ENCODE assay signal across 8 mouse cellular contexts in genomic region chr2:39189961-39190560, GRCm38 (mm10). TPM values are rescaled to one million over a fixed set of nuclear protein-coding genes. Genes with fewer than 3 reads are reported as not detected.
DNase-seq lines count a peak whose midpoint lies in the region; ATAC-seq and TF ChIP-seq lines count a peak whose summit lies in the region.

No protein-coding gene starts in this region.

- 2% methylated on average over 33 of the region's 39 CpGs for WGBS in heart, postnatal 0 days
- under 1% methylated on average over 34 of the region's 39 CpGs for WGBS in liver, embryonic 13.5 days (ENCODE audit: insufficient replicate concordance)
- WGBS in neural tube, embryonic 12.5 days: under 1% methylated on average over 39 of the region's 39 CpGs

- H3K9ac ChIP-seq in heart, postnatal 0 days (replicated peaks; ENCODE audit: low read depth, low read length): peak overlapping the region; percentile 69
- H3K9ac ChIP-seq in liver, embryonic 13.5 days: peak overlapping the region; percentile 97
- H3K9ac ChIP-seq in neural tube, embryonic 12.5 days: peak overlapping the region; percentile 92

- peak overlapping the region; percentile 84 for H3K27ac ChIP-seq in heart, postnatal 0 days (ENCODE audit: low read depth)
- H3K27ac ChIP-seq in liver, embryonic 13.5 days: peak overlapping the region; percentile 83
- peak overlapping the region; percentile 97 for H3K27ac ChIP-seq in neural tube, embryonic 12.5 days

- peak; percentile 64 for DNase-seq in embryo, embryonic 10 days (ENCODE audit: low spot score)
- no peak for DNase-seq in embryo, embryonic 11 days
- DNase-seq in thymus, adult 18-20 months: peak; percentile 70
- no peak for DNase-seq in thymus, postnatal 0 days (ENCODE audit: low spot score)
- DNase-seq in heart, postnatal 0 days (ENCODE audit: low spot score): peak; percentile 27
- peak; percentile 47 for DNase-seq in liver, embryonic 13.5 days
- no peak for DNase-seq in retina, postnatal 1 day

- H3K4me3 ChIP-seq in heart, postnatal 0 days (ENCODE audit: low read depth, low read length): peak overlapping the region; percentile 87
- H3K4me3 ChIP-seq in liver, embryonic 13.5 days (replicated peaks): peak overlapping the region; percentile 99
- H3K4me3 ChIP-seq in neural tube, embryonic 12.5 days: peak overlapping the region; percentile 95

- H3K9me3 ChIP-seq in heart, postnatal 0 days (replicated peaks; ENCODE audit: control insufficient read depth, low read length): no peaks in the 10 kb centered on the region
- no peaks in the 10 kb centered on the region for H3K9me3 ChIP-seq in liver, embryonic 13.5 days (replicated peaks)
- H3K9me3 ChIP-seq in neural tube, embryonic 12.5 days: no peaks in the 10 kb centered on the region

- ATAC-seq in heart, postnatal 0 days (ENCODE audit: insufficient read depth, low read depth): peak; percentile 49
- peak; percentile 56 for ATAC-seq in liver, embryonic 13.5 days (ENCODE audit: low read depth)
- peak; percentile 92 for ATAC-seq in neural tube, embryonic 12.5 days (ENCODE audit: low FRiP score, low read depth)

- H3K27me3 ChIP-seq in heart, postnatal 0 days (ENCODE audit: control insufficient read depth, insufficient read depth, low read length): no peaks in the 10 kb centered on the region
- no peaks in the 10 kb centered on the region for H3K27me3 ChIP-seq in liver, embryonic 13.5 days
- H3K27me3 ChIP-seq in neural tube, embryonic 12.5 days (replicated peaks): no peaks in the 10 kb centered on the region

- H3K4me2 ChIP-seq in heart, postnatal 0 days (ENCODE audit: low read depth, low read length): peak overlapping the region; percentile 89
- peak overlapping the region; percentile 95 for H3K4me2 ChIP-seq in liver, embryonic 13.5 days
- H3K4me2 ChIP-seq in neural tube, embryonic 12.5 days (replicated peaks): peak overlapping the region; percentile 86

- no peak for TF ChIP-seq EP300 in heart, postnatal 0 days (IDR thresholded peaks at IDR 0.05; ENCODE audit: low read depth)

- peaks cover 8% of the 10 kb centered on the region; the same call in 1 of the 2 replicates for H3K36me3 ChIP-seq in heart, postnatal 0 days (replicated peaks; ENCODE audit: control insufficient read depth, insufficient read depth, low read length)
- 0 out of 2 replicates have a peak, but pooled peaks cover 4% of the 10 kb centered on the region for H3K36me3 ChIP-seq in liver, embryonic 13.5 days
- H3K36me3 ChIP-seq in neural tube, embryonic 12.5 days: peaks cover 7% of the 10 kb centered on the region

- H3K4me1 ChIP-seq in heart, postnatal 0 days (ENCODE audit: control insufficient read depth, insufficient read depth): peaks cover 6% of the 10 kb centered on the region; the same call in 1 of the 2 replicates
- peaks cover 18% of the 10 kb centered on the region for H3K4me1 ChIP-seq in liver, embryonic 13.5 days (replicated peaks)
- peaks cover 12% of the 10 kb centered on the region for H3K4me1 ChIP-seq in neural tube, embryonic 12.5 days

- TF ChIP-seq CTCF in heart, postnatal 0 days (IDR thresholded peaks at IDR 0.05; ENCODE audit: low read depth): no peak

RNA-seq across cellular contexts. Expression of gene Scai, which starts 0.5 kb away (rescaled TPM):
- 5.9 and 6.1 TPM in 2 replicates for polyA plus RNA-seq in thymus, postnatal 0 days (2015; fragmentation: Nextera tagmentation; extraction: Ambion mirVana)
- 8.3 and 19.1 TPM in 2 replicates for total RNA-seq in heart, postnatal 0 days (2014; rRNA removed; ENCODE audit: low replicate concordance)
- 2.5 and 2.7 TPM in 2 replicates for polyA plus RNA-seq in heart, postnatal 0 days (2015; fragmentation: Nextera tagmentation; extraction: Ambion mirVana)
- polyA plus RNA-seq in liver, embryonic 13.5 days (2015; fragmentation: Nextera tagmentation; extraction: Ambion mirVana): 1.3 and 1.8 TPM in 2 replicates
- 16.5 and 16.8 TPM in 2 replicates for polyA plus RNA-seq in neural tube, embryonic 12.5 days (2016; fragmentation: Nextera tagmentation; extraction: Ambion mirVana)

RNA-seq across cellular contexts. Expression of gene Ppp6c, which starts 36.2 kb away (rescaled TPM):
- 120 and 129 TPM in 2 replicates for polyA plus RNA-seq in thymus, postnatal 0 days (2015; fragmentation: Nextera tagmentation; extraction: Ambion mirVana)
- total RNA-seq in heart, postnatal 0 days (2014; rRNA removed; ENCODE audit: low replicate concordance): 35.0 and 54.1 TPM in 2 replicates
- 50.0 and 52.1 TPM in 2 replicates for polyA plus RNA-seq in heart, postnatal 0 days (2015; fragmentation: Nextera tagmentation; extraction: Ambion mirVana)
- polyA plus RNA-seq in liver, embryonic 13.5 days (2015; fragmentation: Nextera tagmentation; extraction: Ambion mirVana): 52.3 and 63.6 TPM in 2 replicates
- polyA plus RNA-seq in neural tube, embryonic 12.5 days (2016; fragmentation: Nextera tagmentation; extraction: Ambion mirVana): 72.0 and 81.1 TPM in 2 replicates

Comparison
In these comparisons a context has a peak if more than half of its experiments do, and no peak if none do; other contexts are left out.
1. DNase-seq: peak in embryo, embryonic 10 days (single experiment), thymus, adult 18-20 months (2 of 2), heart, postnatal 0 days (single experiment) and liver, embryonic 13.5 days (single experiment); none in embryo, embryonic 11 days (single experiment), thymus, postnatal 0 days (single experiment) and retina, postnatal 1 day (single experiment).
2. Peak in every context shown above with its lines, with median percentiles within 50 percentile points of each other: ATAC-seq, H3K27ac ChIP-seq, H3K4me2 ChIP-seq, H3K4me3 ChIP-seq and H3K9ac ChIP-seq.